Mouse (Mus musculus): ENCODE measurements around the gene Pced1a.
"Not testable (repeated sequence)": the region's sequence is repeated elsewhere in the genome, so short reads cannot be mapped to it uniquely, and the experiment has no call there.

Gene Pced1a

GRCm38 (mm10) chr2:130390993-130391625 lies 33.4 kb downstream of the Pced1a start:
- DNase-seq (ENCODE audit: low spot score in 2 of 2): no peak

DNA sequence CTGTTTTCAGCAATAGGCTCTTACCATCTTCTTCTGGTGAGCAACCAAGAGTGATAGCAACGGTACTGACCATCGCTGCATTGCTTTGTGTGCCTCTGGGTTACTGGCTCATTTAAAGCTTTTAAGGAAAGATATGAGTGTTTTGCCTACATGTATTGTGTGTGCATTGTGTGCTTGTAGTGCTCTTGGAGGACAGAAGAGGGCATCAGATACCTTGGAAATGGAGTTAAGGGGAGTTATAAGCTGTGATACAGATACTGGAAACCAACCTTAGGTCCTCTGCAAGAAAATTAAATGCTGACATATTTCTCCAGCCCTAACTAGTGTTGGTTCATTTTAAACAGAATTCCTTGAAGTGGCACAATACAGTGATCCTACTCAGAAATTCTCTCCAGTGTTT lies 35.7 kb downstream of the Pced1a start:
- DNase-seq (ENCODE audit: low spot score in 2 of 2): no peak

DNA sequence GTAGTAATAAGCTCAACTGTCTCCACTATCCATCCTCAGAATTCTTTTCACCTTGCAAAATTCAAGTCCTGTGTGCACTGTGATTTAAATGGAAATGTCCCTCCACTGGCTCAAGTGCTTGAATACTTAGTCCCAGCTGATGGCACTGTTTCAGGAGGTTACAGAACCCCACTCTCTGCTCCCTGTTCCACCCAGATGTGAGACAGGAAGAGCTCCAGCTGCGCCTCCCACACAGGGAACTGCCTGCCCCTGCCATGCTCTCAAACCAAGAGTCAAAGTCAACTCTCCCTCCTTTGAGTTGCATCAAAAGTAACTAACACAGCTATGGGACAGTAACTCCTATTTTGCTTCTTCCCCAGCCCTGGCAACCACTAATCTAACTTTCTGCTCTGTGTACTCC lies 38.3 kb downstream of the Pced1a start:
- DNase-seq (ENCODE audit: low spot score in 2 of 2): no peak

GRCm38 (mm10) chr2:130383895-130384294 lies 40.6 kb downstream of the Pced1a start:
- no peak for DNase-seq (ENCODE audit: low spot score in 2 of 2)

GRCm38 (mm10) chr2:130383205-130383604 lies 41.3 kb downstream of the Pced1a start:
- no peak for DNase-seq (ENCODE audit: low spot score in 2 of 2)

- DNase-seq (ENCODE audit: low spot score in 2 of 2): no peak
Observed at GRCm38 (mm10) chr2:130374951-130375350, 49.5 kb downstream of the Pced1a start.

GRCm38 (mm10) chr2:130373026-130373425 lies 51.5 kb downstream of the Pced1a start:
- DNase-seq (ENCODE audit: low spot score in 2 of 2): not testable (repeated sequence)

- no peak for DNase-seq (ENCODE audit: low spot score in 2 of 2)
Observed at GRCm38 (mm10) chr2:130367386-130367785, 57.1 kb downstream of the Pced1a start.
